Mouse (Mus musculus) bone marrow macrophage, adult 2 months (primary cell): ENCODE measurements around the gene Ptges3. TPM values are rescaled to one million over a fixed set of nuclear protein-coding genes. Genes with fewer than 3 reads are reported as not detected.
"Not testable (repeated sequence)": the region's sequence is repeated elsewhere in the genome, so short reads cannot be mapped to it uniquely, and the experiment has no call there.

Experiments used
- H3K27ac ChIP-seq: 2 replicates; pipeline ENCODE4 v1.5.1; 2012; ENCODE audit warnings: low read depth, low read length; ENCODE audit not compliant: insufficient read depth
- H3K4me1 ChIP-seq: 2 replicates; pipeline ENCODE4 v1.6.1; 2012; ENCODE audit warnings: low read length; ENCODE audit not compliant: control insufficient read depth, insufficient read depth
- H3K4me3 ChIP-seq: 2 replicates; pipeline ENCODE4 v1.5.1; 2012; ENCODE audit warnings: mild to moderate bottlenecking, low read length, moderate library complexity; ENCODE audit not compliant: insufficient read depth
- CTCF ChIP-seq: IDR thresholded peaks from 2 replicates; pipeline ENCODE4 v1.5.1; 2012; ENCODE audit warnings: low read depth, mild to moderate bottlenecking, low read length, moderate library complexity
- POLR2A ChIP-seq: IDR thresholded peaks from 2 replicates; pipeline ENCODE4 v1.6.1; 2012; ENCODE audit warnings: mild to moderate bottlenecking, low read depth, low read length, borderline replicate concordance
- polyA plus RNA-seq: library from polyadenylated mRNA; stranded (reverse); fragments of >200 nt; gene quantifications from 2 replicates; pipeline ENCODE4 v1.2.4, GENCODE M21; 2012; ENCODE audit not compliant: missing spikeins, insufficient read depth, insufficient read length

The Ptges3 gene
- polyA plus RNA-seq, 1 experiment: 152 TPM

GRCm38 (mm10) chr10:128053001-128053400 is 5.8 kb upstream of the Ptges3 start:
- Histone ChIP-seq H3K4me1 (peaks cover 8% of the 10 kb centered on the region), H3K4me3 (no peak overlapping the region), H3K27ac (no peak overlapping the region)
- no peak for TF ChIP-seq CTCF
- TF ChIP-seq POLR2A: no peak

- no peak for TF ChIP-seq POLR2A
- Histone ChIP-seq H3K4me1 (peaks cover 27% of the 10 kb centered on the region), H3K27ac (peak overlapping the region; percentile 79), H3K4me3 (peak overlapping the region; percentile 84)
These were observed 570 bp upstream of the Ptges3 start for GRCm38 (mm10) chr10:128058184-128058583.

GRCm38 (mm10) chr10:128059207-128059981 is 640 bp downstream of the Ptges3 start:
- peak overlapping the region; percentile 85 for H3K27ac ChIP-seq

GRCm38 (mm10) chr10:128061109-128061508 is 2.4 kb downstream of the Ptges3 start:
- H3K4me1 ChIP-seq: peaks cover 40% of the 10 kb centered on the region
- no peak overlapping the region for H3K27ac ChIP-seq

More at GRCm38 (mm10) chr10:128059207-128059981, 640 bp downstream of the Ptges3 start:
- TF ChIP-seq CTCF (no peak), POLR2A (no peak)
- H3K4me3 ChIP-seq: peak overlapping the region; percentile 84
- H3K4me1 ChIP-seq: peaks cover 34% of the 10 kb centered on the region

GRCm38 (mm10) chr10:128062221-128062989 is 3.7 kb downstream of the Ptges3 start:
- Histone ChIP-seq H3K4me1 (peaks cover 35% of the 10 kb centered on the region), H3K4me3 (no peak overlapping the region), H3K27ac (no peak overlapping the region)
- no peak for TF ChIP-seq POLR2A
- no peak for TF ChIP-seq CTCF

More at GRCm38 (mm10) chr10:128061109-128061508, 2.4 kb downstream of the Ptges3 start:
- H3K4me3 ChIP-seq: peak overlapping the region; percentile 84
- TF ChIP-seq CTCF: no peak
- no peak for TF ChIP-seq POLR2A

GRCm38 (mm10) chr10:128066072-128066471 is 7.3 kb downstream of the Ptges3 start:
- H3K27ac ChIP-seq: no peak overlapping the region
- peaks cover 30% of the 10 kb centered on the region for H3K4me1 ChIP-seq
- no peak for TF ChIP-seq CTCF
- no peak for TF ChIP-seq POLR2A
- H3K4me3 ChIP-seq: no peak overlapping the region

GRCm38 (mm10) chr10:128069201-128069600 is 10.4 kb downstream of the Ptges3 start:
- no peak overlapping the region for H3K4me3 ChIP-seq
- peaks cover 8% of the 10 kb centered on the region; the same call in 1 of the 2 replicates for H3K4me1 ChIP-seq
- no peak overlapping the region for H3K27ac ChIP-seq
- TF ChIP-seq POLR2A (no peak), CTCF (no peak)

GRCm38 (mm10) chr10:128070432-128070831 is 11.7 kb downstream of the Ptges3 start:
- H3K4me1 ChIP-seq, H3K4me3 ChIP-seq, H3K27ac ChIP-seq: not testable (repeated sequence)

- H3K4me3 ChIP-seq, H3K27ac ChIP-seq, H3K4me1 ChIP-seq: not testable (repeated sequence)
These were observed 19.5 kb downstream of the Ptges3 start for GRCm38 (mm10) chr10:128078269-128078668.

- H3K4me1 ChIP-seq: peaks cover 8% of the 10 kb centered on the region
These were observed 21.7 kb downstream of the Ptges3 start for GRCm38 (mm10) chr10:128080496-128080895.

More at GRCm38 (mm10) chr10:128080496-128080895, 21.7 kb downstream of the Ptges3 start:
- Histone ChIP-seq H3K4me3 (no peak overlapping the region), H3K27ac (no peak overlapping the region)
- TF ChIP-seq CTCF (no peak), POLR2A (no peak)
